Mouse (Mus musculus) stomach, postnatal 0 days (tissue): ENCODE measurements at regions not wholly inside any gene's neighbourhood (a gene's known extent, or its start where the extent isn't known, plus 50 kb on each side); places are given as distances from the start of the nearest gene placed in this dataset.

Experiments used
- CTCF ChIP-seq: IDR thresholded peaks from 2 replicates; pipeline ENCODE4 v1.5.1; 2016; ENCODE audit warnings: antibody characterized with exemption, low read depth, mild to moderate bottlenecking, moderate library complexity
- EP300 ChIP-seq: optimal IDR thresholded peaks from 2 replicates; pipeline ENCODE3; 2016; ENCODE audit warnings: antibody characterized with exemption

DNA sequence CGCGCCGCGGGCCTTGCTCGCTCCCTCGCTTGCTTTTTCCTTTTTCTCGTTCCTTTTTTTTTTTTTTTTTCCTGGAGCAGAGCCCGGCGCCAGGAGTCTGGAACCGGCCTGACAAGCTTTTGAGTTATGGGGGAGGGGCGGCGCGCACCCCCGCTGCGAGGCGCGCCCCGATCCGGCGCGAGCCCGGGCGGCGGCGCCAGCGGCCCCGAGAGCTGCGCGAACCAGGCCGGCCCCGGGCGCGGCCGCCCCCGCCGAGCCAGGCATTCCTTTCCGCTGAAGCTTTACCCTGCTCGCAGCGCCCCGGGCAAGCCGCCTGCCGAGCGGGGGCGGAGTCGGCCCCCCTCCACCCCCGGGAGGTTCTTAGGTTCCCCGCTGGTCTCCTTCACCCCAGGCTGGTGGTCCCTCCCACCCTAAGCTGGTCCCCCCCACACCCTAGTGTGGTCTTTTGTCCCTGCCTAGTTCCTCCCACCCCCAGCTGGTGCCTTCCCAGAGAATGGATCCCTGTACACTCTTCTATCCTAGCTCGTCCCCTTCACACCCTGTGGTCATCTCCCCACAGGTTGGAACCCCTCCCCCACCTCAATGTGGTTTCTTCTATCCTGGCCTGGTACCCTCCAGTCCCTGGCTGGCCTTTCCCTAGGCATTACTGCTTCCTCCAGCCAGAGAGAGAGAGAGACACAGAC lies 95.3 kb downstream of the 1700001O22Rik start:
- TF ChIP-seq CTCF (no peak), EP300 (no peak)
